Mouse (Mus musculus) limb, embryonic 10.5 days (tissue): ENCODE data around the gene Ksr2. TPM values are rescaled to one million over a fixed set of nuclear protein-coding genes. Genes with fewer than 3 reads are reported as not detected.
"Not testable (repeated sequence)": the region's sequence is repeated elsewhere in the genome, so short reads cannot be mapped to it uniquely, and the experiment has no call there.

ENCODE experiments used
- DNase-seq: peaks from one replicate; pipeline ENCODE4 v3.0.0-alpha.2; 2017; ENCODE audit warnings: low spot score
- H3K27ac ChIP-seq: fragments of 300-500 bp; sonication (generic); 2 replicates; pipeline ENCODE4 v1.5.1; 2016; ENCODE audit warnings: mild to moderate bottlenecking
- H3K27me3 ChIP-seq: fragments of 300-500 bp; sonication (generic); 2 replicates; pipeline ENCODE4 v1.6.1; 2016; ENCODE audit warnings: low read depth, mild to moderate bottlenecking; ENCODE audit not compliant: poor library complexity, severe bottlenecking
- H3K36me3 ChIP-seq: fragments of 300-500 bp; sonication (generic); 2 replicates; pipeline ENCODE4 v1.6.1; 2016; ENCODE audit warnings: mild to moderate bottlenecking, moderate library complexity
- H3K4me1 ChIP-seq: fragments of 300-500 bp; sonication (generic); 2 replicates; pipeline ENCODE4 v1.6.1; 2016
- H3K4me3 ChIP-seq: fragments of 300-500 bp; sonication (generic); 2 replicates; pipeline ENCODE4 v1.5.1; 2016; ENCODE audit warnings: mild to moderate bottlenecking, moderate library complexity
- H3K9me3 ChIP-seq: fragments of 300-500 bp; sonication (generic); replicated peaks from 2 replicates; pipeline ENCODE4 v1.6.1; 2016; ENCODE audit warnings: mild to moderate bottlenecking
- WGBS: fragments of 180-500 bp; shearing (Covaris S2); methylation state at CpG from one replicate; pipeline ENCODE4 v1.1.7; 2016; 5-methylcytosine and 5-hydroxymethylcytosine counted together
- polyA plus RNA-seq: library from polyadenylated mRNA; unstranded; fragments of >200 nt; fragmentation: Nextera tagmentation; extraction: Ambion mirVana; gene quantifications from 2 replicates; pipeline ENCODE4 v1.2.1, GENCODE M21; 2016

Ksr2 gene
- polyA plus RNA-seq, 1 experiment from 2014 or later, result not detected

GRCm38 (mm10) chr5:117388296-117388751 is 25.5 kb upstream of the Ksr2 start:
- H3K27me3 ChIP-seq, result no peaks in the 10 kb centered on the region
- peaks cover 40% of the 10 kb centered on the region for H3K36me3 ChIP-seq
- WGBS, result 13% methylated on average over 16 of the region's 16 CpGs
- H3K4me1 ChIP-seq, result peaks cover 17% of the 10 kb centered on the region
- peaks cover 5% of the 10 kb centered on the region; the same call in 1 of the 2 replicates for H3K9me3 ChIP-seq
- peak overlapping the region; percentile 85 for H3K4me3 ChIP-seq
- peak; percentile 71 for DNase-seq
- H3K27ac ChIP-seq, result peak overlapping the region; percentile 95

GRCm38 (mm10) chr5:117388877-117389276 is 24.9 kb upstream of the Ksr2 start, which contains the start of gene Rfc5:
Gene Rfc5, minus strand, starts transcription at chr5:117389047.
- peak within 1 kb of the TSS; percentile 85 for H3K4me3 ChIP-seq
- no peaks in the 10 kb centered on the region for H3K27me3 ChIP-seq
- DNase-seq, result peak; percentile 98
- peaks cover 6% of the 10 kb centered on the region; the same call in 1 of the 2 replicates for H3K9me3 ChIP-seq
- H3K27ac ChIP-seq, result peak within 1 kb of the TSS; percentile 95
- H3K36me3 ChIP-seq, result peaks cover 35% of the 10 kb centered on the region
- H3K4me1 ChIP-seq, result peaks cover 17% of the 10 kb centered on the region
- WGBS, result under 1% methylated on average over 44 of the region's 44 CpGs

- peaks cover 15% of the 10 kb centered on the region for H3K36me3 ChIP-seq
- no peak overlapping the region for H3K27ac ChIP-seq
- 94% methylated on average over 1 of the region's 1 CpGs for WGBS
- peaks cover 6% of the 10 kb centered on the region; the same call in 1 of the 2 replicates for H3K9me3 ChIP-seq
- no peak for DNase-seq
- H3K4me3 ChIP-seq, result no peak overlapping the region
- peaks cover 17% of the 10 kb centered on the region for H3K4me1 ChIP-seq
- H3K27me3 ChIP-seq, result no peaks in the 10 kb centered on the region
Observed at GRCm38 (mm10) chr5:117390895-117391294, 22.9 kb upstream of the Ksr2 start.

- DNase-seq, result no peak
- Histone ChIP-seq H3K27me3 (no peaks in the 10 kb centered on the region), H3K4me3 (no peak overlapping the region), H3K36me3 (no peaks in the 10 kb centered on the region), H3K9me3 (peaks cover 6% of the 10 kb centered on the region; the same call in 1 of the 2 replicates), H3K27ac (no peak overlapping the region), H3K4me1 (no peaks in the 10 kb centered on the region)
- WGBS, result 89% methylated on average over 5 of the region's 5 CpGs
Observed at GRCm38 (mm10) chr5:117395834-117396233, 18.0 kb upstream of the Ksr2 start.

- no peaks in the 10 kb centered on the region for H3K27me3 ChIP-seq
- no peak overlapping the region for H3K27ac ChIP-seq
- WGBS, result 85% methylated on average over 6 of the region's 6 CpGs
- H3K9me3 ChIP-seq, result peaks cover 6% of the 10 kb centered on the region; the same call in 1 of the 2 replicates
- no peaks in the 10 kb centered on the region for H3K36me3 ChIP-seq
- no peak overlapping the region for H3K4me3 ChIP-seq
- no peaks in the 10 kb centered on the region for H3K4me1 ChIP-seq
- no peak for DNase-seq
Observed at GRCm38 (mm10) chr5:117396596-117397014, 17.2 kb upstream of the Ksr2 start.

- 89% methylated on average over 6 of the region's 6 CpGs for WGBS
- no peak overlapping the region for H3K4me3 ChIP-seq
- no peaks in the 10 kb centered on the region for H3K36me3 ChIP-seq
- H3K27ac ChIP-seq, result no peak overlapping the region
- DNase-seq, result no peak
- H3K4me1 ChIP-seq, result no peaks in the 10 kb centered on the region
- no peaks in the 10 kb centered on the region for H3K27me3 ChIP-seq
- peaks cover 6% of the 10 kb centered on the region; the same call in 1 of the 2 replicates for H3K9me3 ChIP-seq
Observed at GRCm38 (mm10) chr5:117397371-117397770, 16.4 kb upstream of the Ksr2 start.

GRCm38 (mm10) chr5:117398007-117398550 is 15.7 kb upstream of the Ksr2 start:
- 38% methylated on average over 4 of the region's 5 CpGs for WGBS
- Histone ChIP-seq H3K4me1 (no peaks in the 10 kb centered on the region), H3K27me3 (no peaks in the 10 kb centered on the region), H3K27ac (no peak overlapping the region), H3K4me3 (no peak overlapping the region), H3K9me3 (peaks cover 3% of the 10 kb centered on the region; the same call in 1 of the 2 replicates), H3K36me3 (no peaks in the 10 kb centered on the region)
- DNase-seq, result no peak

- H3K27me3 ChIP-seq, result no peaks in the 10 kb centered on the region
- DNase-seq, result no peak
- no peak overlapping the region for H3K27ac ChIP-seq
- H3K4me3 ChIP-seq, result no peak overlapping the region
- whole genome bisulfite sequencing, result 78% methylated on average over 9 of the region's 9 CpGs
- H3K9me3 ChIP-seq, result no peaks in the 10 kb centered on the region
- no peaks in the 10 kb centered on the region for H3K4me1 ChIP-seq
- no peaks in the 10 kb centered on the region for H3K36me3 ChIP-seq
Observed at GRCm38 (mm10) chr5:117399281-117399680, 14.5 kb upstream of the Ksr2 start.

- no peaks in the 10 kb centered on the region for H3K9me3 ChIP-seq
- DNase-seq, result no peak
- H3K27me3 ChIP-seq, result no peaks in the 10 kb centered on the region
- H3K4me1 ChIP-seq, result no peaks in the 10 kb centered on the region
- 89% methylated on average over 8 of the region's 8 CpGs for WGBS
- H3K27ac ChIP-seq, result no peak overlapping the region
- no peak overlapping the region for H3K4me3 ChIP-seq
- H3K36me3 ChIP-seq, result no peaks in the 10 kb centered on the region
Observed at GRCm38 (mm10) chr5:117403609-117404008, 10.2 kb upstream of the Ksr2 start.

GRCm38 (mm10) chr5:117404671-117405070 is 9.1 kb upstream of the Ksr2 start:
- H3K36me3 ChIP-seq, H3K4me3 ChIP-seq, DNase-seq, H3K27me3 ChIP-seq, H3K9me3 ChIP-seq, H3K27ac ChIP-seq, H3K4me1 ChIP-seq: not testable (repeated sequence)
- WGBS, result 86% methylated on average over 2 of the region's 2 CpGs

- no peak overlapping the region for H3K4me3 ChIP-seq
- peaks cover 42% of the 10 kb centered on the region for H3K27me3 ChIP-seq
- H3K9me3 ChIP-seq, result no peaks in the 10 kb centered on the region
- peaks cover 2% of the 10 kb centered on the region; the same call in 1 of the 2 replicates for H3K4me1 ChIP-seq
- WGBS, result 70% methylated on average over 4 of the region's 4 CpGs
- no peaks in the 10 kb centered on the region for H3K36me3 ChIP-seq
- DNase-seq, result no peak
- H3K27ac ChIP-seq, result no peak overlapping the region
Observed at GRCm38 (mm10) chr5:117408216-117408615, 5.6 kb upstream of the Ksr2 start.

GRCm38 (mm10) chr5:117409369-117409768 is 4.4 kb upstream of the Ksr2 start:
- Histone ChIP-seq H3K4me3 (no peak overlapping the region), H3K27ac (no peak overlapping the region), H3K27me3 (peaks cover 53% of the 10 kb centered on the region), H3K36me3 (no peaks in the 10 kb centered on the region), H3K9me3 (no peaks in the 10 kb centered on the region), H3K4me1 (peaks cover 13% of the 10 kb centered on the region)
- no peak for DNase-seq
- WGBS, result 76% methylated on average over 6 of the region's 6 CpGs

GRCm38 (mm10) chr5:117414611-117415010 is 811 bp downstream of the Ksr2 start:
- WGBS, result 1% methylated on average over 10 of the region's 10 CpGs
- no peaks in the 10 kb centered on the region for H3K9me3 ChIP-seq
- no peaks in the 10 kb centered on the region for H3K36me3 ChIP-seq
- no peak for DNase-seq
- peak overlapping the region; percentile 70 for H3K4me3 ChIP-seq
- H3K27ac ChIP-seq, result no peak overlapping the region
- peaks cover 80% of the 10 kb centered on the region for H3K27me3 ChIP-seq
- peaks cover 20% of the 10 kb centered on the region for H3K4me1 ChIP-seq
